Mouse (Mus musculus) embryo, embryonic 10 days (tissue): Measurements from ENCODE around the gene Cdc16.
"Not testable (repeated sequence)": the region's sequence is repeated elsewhere in the genome, so short reads cannot be mapped to it uniquely, and the experiment has no call there.

Experiments
- DNase-seq: peaks from one replicate; pipeline ENCODE4 v3.0.0-alpha.2; 2015; ENCODE audit warnings: low spot score

Cdc16 gene

GRCm38 (mm10) chr8:13756982-13757804 lies at the start of gene Cdc16:
TSS of gene Cdc16 (plus strand) at chr8:13757676.
- peak; percentile 95 for DNase-seq

- DNase-seq = no peak
These were observed 49.0 kb upstream of the Cdc16 start for GRCm38 (mm10) chr8:13708514-13708913.

GRCm38 (mm10) chr8:13718980-13719379 lies 38.5 kb upstream of the Cdc16 start:
- no peak for DNase-seq

- peak; percentile 66 for DNase-seq
These were observed 31.8 kb upstream of the Cdc16 start for GRCm38 (mm10) chr8:13725722-13726121.

GRCm38 (mm10) chr8:13727469-13728094 lies 29.9 kb upstream of the Cdc16 start:
- no peak for DNase-seq

GRCm38 (mm10) chr8:13740323-13740770 lies 17.1 kb upstream of the Cdc16 start:
- DNase-seq = peak; percentile 25

GRCm38 (mm10) chr8:13740817-13741613 lies 16.5 kb upstream of the Cdc16 start:
- DNase-seq = no peak

GRCm38 (mm10) chr8:13746212-13746611 lies 11.3 kb upstream of the Cdc16 start:
- not testable (repeated sequence) for DNase-seq

- no peak for DNase-seq
These were observed 9.8 kb upstream of the Cdc16 start for GRCm38 (mm10) chr8:13747626-13748025.

GRCm38 (mm10) chr8:13753680-13754079 lies 3.8 kb upstream of the Cdc16 start:
- DNase-seq = peak; percentile 83

- no peak for DNase-seq
These were observed 996 bp upstream of the Cdc16 start for GRCm38 (mm10) chr8:13756480-13756879.

GRCm38 (mm10) chr8:13757805-13758727 lies 590 bp downstream of the Cdc16 start:
- DNase-seq = peak; percentile 78

GRCm38 (mm10) chr8:13769206-13769605 lies 11.7 kb downstream of the Cdc16 start:
- DNase-seq = no peak

GRCm38 (mm10) chr8:13780536-13780935 lies 23.1 kb downstream of the Cdc16 start:
- DNase-seq = no peak

- DNase-seq = peak; percentile 94
These were observed 27.8 kb downstream of the Cdc16 start, which contains the start of gene Upf3a for GRCm38 (mm10) chr8:13785250-13785763. TSS of gene Upf3a (plus strand) at chr8:13785615.

GRCm38 (mm10) chr8:13785764-13786299 lies 28.4 kb downstream of the Cdc16 start:
- DNase-seq = peak; percentile 95

- DNase-seq = no peak
These were observed 32.1 kb downstream of the Cdc16 start for GRCm38 (mm10) chr8:13789606-13790005.

GRCm38 (mm10) chr8:13793097-13793745 lies 35.7 kb downstream of the Cdc16 start:
- no peak for DNase-seq

- DNase-seq = no peak
These were observed 36.2 kb downstream of the Cdc16 start for GRCm38 (mm10) chr8:13793746-13794101.

- no peak for DNase-seq
These were observed 40.2 kb downstream of the Cdc16 start for GRCm38 (mm10) chr8:13797676-13798075.
